Mouse (Mus musculus) ovary, postnatal 10 days (tissue): Measurements from ENCODE around the gene Ift81.

Experiments used
- DNase-seq: peaks from one replicate; pipeline ENCODE4 v3.0.0; 2022; ENCODE audit warnings: low spot score

The Ift81 gene

GRCm38 (mm10) chr5:122547810-122548209 is 66.5 kb downstream of the Ift81 start:
- no peak for DNase-seq

GRCm38 (mm10) chr5:122547251-122547714 is 67.0 kb downstream of the Ift81 start:
- no peak for DNase-seq

- no peak for DNase-seq
Observed at GRCm38 (mm10) chr5:122543392-122543791, 70.9 kb downstream of the Ift81 start.

GRCm38 (mm10) chr5:122541871-122542270 is 72.4 kb downstream of the Ift81 start:
- no peak for DNase-seq

- DNase-seq = no peak
Observed at GRCm38 (mm10) chr5:122538077-122538476, 76.2 kb downstream of the Ift81 start.

GRCm38 (mm10) chr5:122537654-122538053 is 76.7 kb downstream of the Ift81 start:
- no peak for DNase-seq

GRCm38 (mm10) chr5:122533884-122534283 is 80.4 kb downstream of the Ift81 start:
- DNase-seq = no peak

GRCm38 (mm10) chr5:122529913-122530604 is 84.3 kb downstream of the Ift81 start:
- DNase-seq = no peak

- no peak for DNase-seq
Observed at GRCm38 (mm10) chr5:122529316-122529715, 85.0 kb downstream of the Ift81 start.

- DNase-seq = no peak
Observed at GRCm38 (mm10) chr5:122528591-122528990, 85.7 kb downstream of the Ift81 start.

GRCm38 (mm10) chr5:122527761-122528160 is 86.6 kb downstream of the Ift81 start:
- no peak for DNase-seq

- DNase-seq = no peak
Observed at GRCm38 (mm10) chr5:122526878-122527730, 87.2 kb downstream of the Ift81 start.

- DNase-seq = no peak
Observed at GRCm38 (mm10) chr5:122526405-122526804, 87.9 kb downstream of the Ift81 start.

GRCm38 (mm10) chr5:122525238-122525931 is 88.9 kb downstream of the Ift81 start:
- no peak for DNase-seq

- no peak for DNase-seq
Observed at GRCm38 (mm10) chr5:122524854-122525237, 89.5 kb downstream of the Ift81 start.

- no peak for DNase-seq
Observed at GRCm38 (mm10) chr5:122524244-122524643, 90.1 kb downstream of the Ift81 start.

- no peak for DNase-seq
Observed at GRCm38 (mm10) chr5:122521130-122521473, 93.2 kb downstream of the Ift81 start.

GRCm38 (mm10) chr5:122520254-122521129 is 93.8 kb downstream of the Ift81 start:
- DNase-seq = no peak

GRCm38 (mm10) chr5:122519043-122519660 is 95.2 kb downstream of the Ift81 start:
- no peak for DNase-seq

GRCm38 (mm10) chr5:122518247-122518646 is 96.1 kb downstream of the Ift81 start:
- no peak for DNase-seq

- DNase-seq = no peak
Observed at GRCm38 (mm10) chr5:122516901-122517300, 97.4 kb downstream of the Ift81 start.
